Mouse (Mus musculus) kidney, adult 2 months (tissue): ENCODE results near the gene Derl2.

ENCODE experiments used
- CTCF ChIP-seq: fragments of 200-500 bp; conservative IDR thresholded peaks from 2 replicates; pipeline ENCODE4 v1.5.1; 2011; ENCODE audit warnings: low read depth, mild to moderate bottlenecking, control low read depth, low read length, moderate library complexity, mixed read lengths; ENCODE audit not compliant: insufficient read depth, insufficient read length
- POLR2A ChIP-seq: fragments of 200-500 bp; IDR thresholded peaks from one replicate; pipeline ENCODE4 v1.6.1; 2011; ENCODE audit warnings: low read depth, low read length, control low read depth

DNA sequence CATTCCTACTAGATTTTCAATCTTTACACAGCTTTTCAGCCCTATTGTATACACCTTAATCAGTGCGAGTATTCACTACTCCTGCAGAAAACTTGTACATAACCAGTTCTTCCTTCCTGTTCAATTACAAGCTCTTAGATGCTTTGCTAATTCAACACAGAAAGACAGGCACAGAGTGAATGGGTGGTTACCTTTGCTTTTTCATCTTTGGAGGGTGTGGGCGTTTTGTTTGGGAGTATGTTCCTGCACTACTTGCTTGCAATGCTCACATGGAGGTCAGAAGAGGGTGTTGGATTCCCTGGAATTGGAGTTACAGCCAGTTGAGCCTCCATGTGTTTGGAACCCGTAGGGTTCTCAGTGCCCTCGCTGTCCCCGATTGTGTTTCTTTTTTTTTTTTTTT, 14.6 kb downstream of the Derl2 start:
- TF ChIP-seq CTCF: no peak
- TF ChIP-seq POLR2A: no peak
